Mouse (Mus musculus): ENCODE data around the gene Smap2. TPM values are rescaled to one million over a fixed set of nuclear protein-coding genes. Genes with fewer than 3 reads are reported as not detected.

The Smap2 gene
- polyA plus RNA-seq, 1 experiment from 2014 or later, result 15.7 TPM

DNA sequence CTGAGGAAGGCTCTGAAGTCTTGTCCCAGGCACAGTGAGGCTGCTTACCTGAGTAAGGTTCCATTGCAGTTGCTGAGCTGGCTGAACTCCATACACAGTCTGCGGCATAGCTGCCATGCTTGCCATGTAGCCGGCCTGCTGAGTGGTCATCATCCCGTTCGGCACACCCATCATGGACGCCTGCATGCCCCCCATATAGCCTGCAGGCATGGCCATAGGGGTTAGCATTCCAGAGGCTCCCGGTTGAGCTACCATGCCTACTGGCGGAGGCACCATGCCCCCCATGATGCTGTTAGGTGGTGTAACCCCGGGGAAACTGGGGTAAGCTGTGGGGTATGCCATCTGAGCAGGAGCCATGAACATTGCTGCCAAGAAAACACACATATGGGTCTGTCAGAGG is 45.2 kb downstream of the Smap2 start:
- Histone ChIP-seq H3K4me3 (replicated peaks) (no peak overlapping the region), H3K4me2 (replicated peaks) (no peak overlapping the region), H3K4me1 (no peaks in the 10 kb centered on the region), H3K9me3 (replicated peaks) (no peaks in the 10 kb centered on the region), H3K27ac (replicated peaks) (no peak overlapping the region), H3K27me3 (no peaks in the 10 kb centered on the region), H3K36me3 (peaks cover 45% of the 10 kb centered on the region), H3K9ac (no peak overlapping the region)
- WGBS, result 86% methylated on average over 8 of the region's 8 CpGs
- no peak for ATAC-seq (ENCODE audit: insufficient number of reproducible peaks, low FRiP score, low TSS enrichment, low read depth)

DNA sequence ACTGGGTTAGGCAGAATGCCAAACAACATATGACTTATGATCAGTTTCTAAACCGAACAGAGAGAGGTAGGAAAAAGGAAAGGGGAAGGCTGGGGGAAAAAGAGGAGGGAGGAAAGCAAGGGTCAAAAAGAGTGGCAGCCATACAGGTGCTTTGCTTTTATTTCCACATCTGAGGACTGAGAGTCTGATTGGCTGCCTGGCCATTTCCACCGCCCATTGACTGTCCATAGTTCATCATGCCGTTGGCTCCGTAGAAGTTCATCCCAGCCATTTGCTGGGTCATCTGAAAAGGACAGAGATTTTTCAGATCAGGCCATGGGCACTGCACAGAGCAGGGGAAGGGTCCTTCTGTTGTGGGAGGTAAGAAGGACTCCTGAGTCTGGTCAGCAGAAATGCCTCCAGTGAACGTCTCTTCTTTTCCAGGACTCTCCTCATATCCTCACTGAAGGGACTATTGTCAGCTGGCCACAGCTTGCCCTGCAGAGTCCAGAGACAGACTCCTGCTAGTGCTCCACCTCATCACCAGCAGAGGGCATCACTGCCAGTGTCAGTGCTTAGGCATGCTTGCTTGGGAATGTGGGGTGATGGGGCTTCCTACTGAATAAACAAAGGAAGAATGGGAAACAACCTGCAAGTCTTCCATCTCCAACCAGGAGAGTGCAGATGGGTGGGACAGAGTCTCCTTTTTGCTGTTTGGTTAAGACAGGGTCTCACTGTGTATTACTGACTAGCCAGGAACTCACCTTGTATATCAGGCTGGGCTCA is 47.5 kb downstream of the Smap2 start:
- H3K27me3 ChIP-seq, result no peaks in the 10 kb centered on the region
- no peak overlapping the region for H3K27ac ChIP-seq (replicated peaks)
- 86% methylated on average over 5 of the region's 5 CpGs for WGBS
- H3K4me2 ChIP-seq (replicated peaks), result no peak overlapping the region
- ATAC-seq (ENCODE audit: insufficient number of reproducible peaks, low FRiP score, low TSS enrichment, low read depth), result no peak
- H3K4me1 ChIP-seq, result no peaks in the 10 kb centered on the region
- H3K9ac ChIP-seq, result no peak overlapping the region
- H3K36me3 ChIP-seq, result peaks cover 39% of the 10 kb centered on the region
- H3K9me3 ChIP-seq (replicated peaks), result no peaks in the 10 kb centered on the region
- no peak overlapping the region for H3K4me3 ChIP-seq (replicated peaks)

DNA sequence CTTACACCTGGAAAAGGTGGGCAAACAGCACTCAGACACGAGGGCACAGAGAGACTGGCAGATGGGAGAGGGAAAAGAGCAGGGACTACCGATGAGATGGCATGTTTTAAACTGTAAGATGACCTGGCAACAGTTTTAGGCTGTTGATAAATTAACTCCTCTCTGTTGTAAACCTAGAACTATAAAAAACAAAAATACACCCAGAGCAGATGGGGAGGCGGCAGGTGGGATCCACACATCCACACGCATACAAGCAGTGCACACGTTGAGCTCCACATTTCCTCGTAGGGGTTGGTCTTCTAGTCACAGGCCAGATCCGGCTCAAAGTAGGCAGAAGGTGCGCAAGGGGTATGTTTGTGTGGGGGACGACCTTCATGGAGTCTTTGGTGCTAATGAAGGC is 48.6 kb downstream of the Smap2 start:
- Histone ChIP-seq H3K9ac (no peak overlapping the region), H3K4me1 (no peaks in the 10 kb centered on the region), H3K4me2 (replicated peaks) (no peak overlapping the region), H3K27me3 (no peaks in the 10 kb centered on the region), H3K36me3 (peaks cover 33% of the 10 kb centered on the region), H3K27ac (replicated peaks) (no peak overlapping the region), H3K9me3 (replicated peaks) (no peaks in the 10 kb centered on the region), H3K4me3 (replicated peaks) (no peak overlapping the region)
- no peak for ATAC-seq (ENCODE audit: insufficient number of reproducible peaks, low FRiP score, low TSS enrichment, low read depth)
- WGBS, result 88% methylated on average over 9 of the region's 9 CpGs

DNA sequence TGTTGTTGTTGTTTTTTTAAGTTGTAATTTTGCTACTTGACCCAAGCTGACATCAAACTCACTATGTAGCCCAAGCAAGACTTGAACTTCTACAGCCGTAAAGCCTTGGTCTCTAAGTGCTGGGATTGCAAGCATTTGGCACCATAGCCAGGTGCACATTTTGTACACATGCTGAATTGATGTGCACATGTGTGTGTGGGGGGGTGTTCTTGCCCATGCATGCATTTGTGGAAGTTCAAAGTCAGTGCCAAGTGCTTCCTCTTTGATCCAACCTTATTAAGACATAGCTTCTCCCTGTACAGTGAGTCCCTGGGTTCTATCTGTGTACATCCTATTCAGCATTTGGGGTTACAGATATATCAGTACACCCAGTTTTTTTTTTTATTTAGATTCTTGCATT is 61.5 kb downstream of the Smap2 start:
- Histone ChIP-seq H3K9me3 (replicated peaks) (no peaks in the 10 kb centered on the region), H3K27me3 (no peaks in the 10 kb centered on the region), H3K9ac (no peak overlapping the region), H3K4me2 (replicated peaks) (no peak overlapping the region), H3K4me1 (peaks cover 10% of the 10 kb centered on the region; the same call in 1 of the 2 replicates), H3K4me3 (replicated peaks) (no peak overlapping the region), H3K27ac (replicated peaks) (no peak overlapping the region), H3K36me3 (no peaks in the 10 kb centered on the region)
- 82% methylated on average over 1 of the region's 1 CpGs for WGBS
- ATAC-seq (ENCODE audit: insufficient number of reproducible peaks, low FRiP score, low TSS enrichment, low read depth), result no peak

DNA sequence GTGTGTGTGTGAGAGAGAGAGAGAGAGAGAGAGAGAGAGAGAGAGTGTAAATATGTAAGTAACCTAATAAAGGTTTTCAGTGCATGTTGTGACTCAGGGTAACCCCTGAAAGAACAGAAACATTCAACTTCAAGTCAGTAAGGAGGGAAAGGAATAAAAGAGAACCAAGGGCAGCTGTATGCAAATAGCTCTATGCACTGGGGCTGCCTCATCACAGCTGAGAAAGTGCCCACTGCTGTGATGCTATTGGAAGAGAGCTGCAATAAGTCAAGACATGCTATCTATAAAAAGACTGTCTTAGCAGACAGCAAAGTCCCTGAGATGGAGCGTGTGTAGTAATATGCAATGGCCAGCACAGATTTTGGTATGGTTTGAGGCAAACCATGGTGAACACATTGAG is 63.4 kb downstream of the Smap2 start:
- ATAC-seq (ENCODE audit: insufficient number of reproducible peaks, low FRiP score, low TSS enrichment, low read depth), result no peak
- no peak overlapping the region for H3K4me2 ChIP-seq (replicated peaks)
- H3K9ac ChIP-seq, result no peak overlapping the region
- no peaks in the 10 kb centered on the region for H3K36me3 ChIP-seq
- 80% methylated on average over 1 of the region's 1 CpGs for WGBS
- H3K4me1 ChIP-seq, result peaks cover 10% of the 10 kb centered on the region; the same call in 1 of the 2 replicates
- H3K27me3 ChIP-seq, result no peaks in the 10 kb centered on the region
- H3K9me3 ChIP-seq (replicated peaks), result no peaks in the 10 kb centered on the region
- no peak overlapping the region for H3K27ac ChIP-seq (replicated peaks)
- no peak overlapping the region for H3K4me3 ChIP-seq (replicated peaks)

DNA sequence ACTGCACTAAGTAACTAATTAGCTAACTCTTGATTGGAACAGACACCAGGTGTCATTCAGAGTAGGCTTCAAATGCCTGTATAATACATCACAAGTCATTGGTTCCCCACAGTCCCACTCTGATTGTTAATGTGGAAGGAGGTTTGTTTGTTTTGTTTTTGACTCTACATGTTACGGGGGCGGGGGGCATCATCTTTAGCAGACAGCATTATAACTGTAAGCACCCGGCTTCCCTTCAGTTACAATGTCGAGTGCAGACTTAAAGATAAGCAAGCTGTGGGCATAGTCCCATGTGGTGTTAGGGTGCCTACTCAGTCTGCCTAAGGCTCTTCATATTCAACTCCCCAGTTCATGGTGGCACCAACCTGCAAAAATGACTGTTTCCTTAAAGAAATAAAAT is 64.0 kb downstream of the Smap2 start:
- 79% methylated on average over 4 of the region's 4 CpGs for WGBS
- H3K27me3 ChIP-seq, result no peaks in the 10 kb centered on the region

DNA sequence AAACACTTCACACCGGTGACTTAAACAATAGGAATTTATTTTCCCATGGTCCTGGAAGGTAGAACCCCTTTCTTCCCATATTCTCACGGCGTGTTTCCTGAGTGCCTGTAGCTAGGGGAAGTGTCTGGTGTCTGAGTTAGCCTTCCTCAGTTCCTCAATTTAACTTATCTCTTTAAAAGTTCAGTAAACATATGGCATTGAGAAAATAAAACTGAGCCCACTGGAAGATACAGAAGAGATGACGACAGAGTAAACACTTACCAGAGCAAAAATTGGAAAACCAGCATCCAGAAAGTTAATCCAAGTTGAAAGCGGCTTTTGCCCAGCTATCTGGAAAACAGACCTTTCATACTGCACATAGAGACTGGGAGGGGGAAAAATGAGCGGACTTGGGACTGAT is 64.9 kb downstream of the Smap2 start:
- Histone ChIP-seq H3K4me2 (replicated peaks) (peak overlapping the region; percentile 73), H3K9ac (no peak overlapping the region; the same call in 1 of the 2 replicates), H3K27ac (replicated peaks) (peak overlapping the region; percentile 88), H3K36me3 (peaks cover 2% of the 10 kb centered on the region; the same call in 1 of the 2 replicates), H3K9me3 (replicated peaks) (no peaks in the 10 kb centered on the region), H3K27me3 (no peaks in the 10 kb centered on the region), H3K4me3 (replicated peaks) (peak overlapping the region; percentile 87), H3K4me1 (peaks cover 10% of the 10 kb centered on the region; the same call in 1 of the 2 replicates)
- no peak for ATAC-seq (ENCODE audit: insufficient number of reproducible peaks, low FRiP score, low TSS enrichment, low read depth)
- WGBS, result 28% methylated on average over 6 of the region's 6 CpGs

More for the DNA sequence above, 64.0 kb downstream of the Smap2 start:
- Histone ChIP-seq H3K9me3 (replicated peaks) (no peaks in the 10 kb centered on the region), H3K4me2 (replicated peaks) (no peak overlapping the region), H3K4me3 (replicated peaks) (no peak overlapping the region), H3K36me3 (no peaks in the 10 kb centered on the region), H3K27ac (replicated peaks) (no peak overlapping the region), H3K4me1 (peaks cover 10% of the 10 kb centered on the region; the same call in 1 of the 2 replicates), H3K9ac (no peak overlapping the region)
- no peak for ATAC-seq (ENCODE audit: insufficient number of reproducible peaks, low FRiP score, low TSS enrichment, low read depth)

DNA sequence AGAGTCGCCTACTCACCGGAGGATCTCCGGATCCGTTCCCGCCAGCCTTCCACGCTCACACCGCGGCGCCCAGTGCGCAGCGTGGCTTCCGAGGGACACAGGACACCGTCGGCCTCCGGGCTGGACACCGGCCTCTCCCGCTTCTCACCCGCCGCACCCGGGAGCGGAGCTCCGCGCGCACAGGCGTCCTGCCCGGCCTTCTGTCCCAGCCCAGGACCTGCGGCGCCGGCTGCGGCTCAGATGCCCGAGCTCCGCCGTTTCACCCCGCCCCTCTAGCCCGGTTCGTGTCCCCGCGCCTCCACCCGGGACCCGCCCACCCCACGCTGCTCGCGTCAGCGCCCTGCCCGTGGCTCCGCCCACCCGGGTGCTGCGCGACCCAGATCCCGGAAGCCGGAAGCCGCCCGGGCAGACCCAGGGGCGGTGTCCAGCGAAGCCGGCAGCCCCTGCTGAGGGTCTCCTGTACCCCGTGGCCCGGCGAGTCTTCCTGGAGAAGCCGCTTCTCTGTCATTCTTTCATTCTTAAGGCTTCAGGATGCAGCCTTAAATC is 65.5 kb downstream of the Smap2 start, which contains the start of gene Zfp69:
Gene Zfp69, minus strand, starts transcription at position 272 of the 546 bp plus-strand sequence.
- Histone ChIP-seq H3K9ac (peak within 1 kb of the TSS; percentile 75), H3K4me1 (peaks cover 10% of the 10 kb centered on the region; the same call in 1 of the 2 replicates), H3K36me3 (peaks cover 8% of the 10 kb centered on the region; the same call in 1 of the 2 replicates), H3K4me3 (replicated peaks) (peak within 1 kb of the TSS; percentile 87), H3K27ac (replicated peaks) (peak within 1 kb of the TSS; percentile 88), H3K27me3 (no peaks in the 10 kb centered on the region), H3K4me2 (replicated peaks) (peak within 1 kb of the TSS; percentile 73), H3K9me3 (replicated peaks) (no peaks in the 10 kb centered on the region)
- WGBS, result under 1% methylated on average over 59 of the region's 60 CpGs
- peak; percentile 98 for ATAC-seq (ENCODE audit: insufficient number of reproducible peaks, low FRiP score, low TSS enrichment, low read depth)

DNA sequence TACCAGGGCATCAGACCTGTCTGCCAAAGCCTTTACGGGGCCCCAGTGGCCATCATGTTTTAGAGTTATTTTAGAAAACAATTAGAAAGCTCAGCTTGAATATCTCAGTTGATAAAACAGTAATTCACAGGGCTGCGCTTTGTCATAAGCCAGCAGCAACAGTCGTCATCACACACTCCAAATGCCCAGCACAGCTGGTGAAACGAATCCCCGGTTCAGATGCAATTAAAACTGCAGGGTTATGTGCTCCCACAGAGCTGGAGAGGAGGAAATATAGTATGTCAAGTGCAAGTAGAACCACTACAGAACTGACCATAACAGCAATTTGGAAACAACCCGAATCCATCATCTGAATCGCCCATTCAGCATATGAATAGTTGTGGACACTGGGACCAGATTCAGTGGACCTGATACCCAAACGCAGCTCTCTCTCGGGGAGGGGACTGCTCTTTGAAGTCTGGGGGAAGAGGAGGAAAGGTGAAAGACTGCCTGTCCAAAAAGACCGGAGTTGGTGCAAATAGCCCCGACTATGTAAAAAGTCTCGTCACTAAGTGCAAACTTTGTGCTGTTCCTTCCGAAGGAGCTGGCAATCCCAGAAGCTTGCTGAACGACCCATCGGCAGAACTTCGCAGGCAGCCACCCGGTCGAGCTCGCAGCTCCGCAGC is 66.2 kb downstream of the Smap2 start:
- ATAC-seq (ENCODE audit: insufficient number of reproducible peaks, low FRiP score, low TSS enrichment, low read depth), result no peak
- WGBS, result 5% methylated on average over 20 of the region's 20 CpGs
- Histone ChIP-seq H3K4me2 (replicated peaks) (peak overlapping the region; percentile 73), H3K4me3 (replicated peaks) (peak overlapping the region; percentile 87), H3K27me3 (no peaks in the 10 kb centered on the region), H3K9ac (peak overlapping the region; percentile 75), H3K4me1 (peaks cover 10% of the 10 kb centered on the region; the same call in 1 of the 2 replicates), H3K36me3 (peaks cover 11% of the 10 kb centered on the region; the same call in 1 of the 2 replicates), H3K9me3 (replicated peaks) (no peaks in the 10 kb centered on the region), H3K27ac (replicated peaks) (peak overlapping the region; percentile 88)

DNA sequence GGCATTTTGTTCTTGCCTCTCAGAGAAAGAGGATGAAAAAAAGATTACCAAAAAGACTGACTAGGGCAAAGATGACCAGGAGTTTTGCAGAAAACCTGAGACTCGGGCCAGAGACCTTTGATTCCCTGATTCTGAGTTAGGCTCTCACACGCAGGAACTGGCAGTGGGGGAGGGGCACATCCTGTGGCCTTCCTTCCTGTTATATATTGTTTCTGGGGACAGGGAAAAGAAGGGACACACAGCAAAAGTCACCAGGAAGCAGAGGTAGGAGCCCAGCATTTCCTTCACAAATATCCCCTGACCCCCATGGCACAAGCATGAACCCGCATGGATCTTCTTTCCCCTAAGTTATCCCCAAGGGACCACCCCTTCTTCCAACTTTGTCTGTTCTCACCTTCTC is 68.1 kb downstream of the Smap2 start:
- Histone ChIP-seq H3K9ac (no peak overlapping the region), H3K9me3 (replicated peaks) (no peaks in the 10 kb centered on the region), H3K4me3 (replicated peaks) (no peak overlapping the region), H3K27me3 (no peaks in the 10 kb centered on the region), H3K27ac (replicated peaks) (no peak overlapping the region; the same call in 1 of the 2 replicates), H3K4me1 (peaks cover 10% of the 10 kb centered on the region; the same call in 1 of the 2 replicates), H3K36me3 (peaks cover 15% of the 10 kb centered on the region; the same call in 1 of the 2 replicates), H3K4me2 (replicated peaks) (no peak overlapping the region)
- no peak for ATAC-seq (ENCODE audit: insufficient number of reproducible peaks, low FRiP score, low TSS enrichment, low read depth)
- 55% methylated on average over 3 of the region's 3 CpGs for WGBS

DNA sequence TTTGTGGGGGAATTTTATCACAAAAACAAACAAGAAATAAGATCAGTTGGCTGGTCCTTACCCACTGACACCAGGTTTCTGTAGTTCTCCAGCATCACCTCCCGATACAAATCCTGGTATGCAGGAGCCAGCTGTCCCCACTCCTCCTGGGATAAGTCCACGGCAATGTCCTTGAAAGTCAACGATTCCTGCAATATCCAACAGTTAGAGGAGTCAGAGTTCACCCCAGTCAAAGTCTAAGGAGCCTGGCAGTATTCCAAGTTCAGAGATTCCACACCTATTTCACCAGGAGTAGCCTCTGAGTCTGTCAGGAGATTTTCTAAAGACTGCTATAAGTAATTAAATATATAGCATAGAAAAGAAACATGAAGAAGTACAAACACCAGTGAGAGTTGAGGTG is 82.0 kb downstream of the Smap2 start:
- H3K9ac ChIP-seq, result no peak overlapping the region
- no peaks in the 10 kb centered on the region for H3K4me1 ChIP-seq
- no peak overlapping the region for H3K27ac ChIP-seq (replicated peaks)
- no peak for ATAC-seq (ENCODE audit: insufficient number of reproducible peaks, low FRiP score, low TSS enrichment, low read depth)
- no peaks in the 10 kb centered on the region for H3K27me3 ChIP-seq
- H3K9me3 ChIP-seq (replicated peaks), result peaks cover 6% of the 10 kb centered on the region; the same call in 1 of the 2 replicates
- WGBS, result 83% methylated on average over 3 of the region's 3 CpGs
- H3K4me2 ChIP-seq (replicated peaks), result no peak overlapping the region
- H3K36me3 ChIP-seq, result peaks cover 10% of the 10 kb centered on the region
- H3K4me3 ChIP-seq (replicated peaks), result no peak overlapping the region
